Mouse (Mus musculus): ENCODE measurements around the gene Slc4a7. TPM values are rescaled to one million over a fixed set of nuclear protein-coding genes. Genes with fewer than 3 reads are reported as not detected.

Slc4a7 gene
- 108 to 114 TPM (median 113 TPM) in 4 replicates for total RNA-seq (2023; ENCODE audit: inconsistent age)

DNA sequence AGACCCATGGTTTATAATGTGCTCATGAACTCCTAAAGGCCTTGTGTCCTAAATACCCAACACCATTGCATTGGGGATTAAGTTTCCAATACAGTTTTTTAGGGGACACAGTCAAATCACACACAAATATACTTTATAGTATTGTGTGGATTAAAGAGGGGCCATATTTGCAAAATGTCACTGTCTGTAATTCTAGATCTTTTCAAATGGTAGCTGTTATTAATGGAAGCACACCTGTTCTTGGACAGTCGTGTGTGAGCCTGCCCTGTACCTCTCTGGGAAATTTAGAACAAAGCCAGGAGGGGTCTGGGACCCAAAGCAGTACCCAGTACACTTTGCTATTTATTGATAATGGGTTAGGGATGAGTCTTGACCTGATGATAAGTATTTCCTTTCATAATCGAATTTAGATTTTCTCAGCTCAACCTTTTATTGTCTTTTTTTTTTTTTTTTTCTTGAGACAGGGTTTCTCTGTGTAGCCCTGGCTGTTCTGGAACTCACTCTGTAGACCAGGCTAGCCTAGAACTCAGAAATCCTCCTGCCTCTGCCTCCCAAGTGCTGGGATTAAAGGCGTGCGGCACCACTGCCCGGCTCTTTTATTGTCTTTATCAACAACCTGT, at the start of gene Slc4a7:
Gene Slc4a7, plus strand, starts transcription at position 570 of the 620 bp plus-strand sequence.

GRCm38 (mm10) chr14:14803115-14803514, 101.0 kb downstream of the Slc4a7 start, which contains the start of gene Nek10:
Gene Nek10, plus strand, starts transcription at chr14:14803415.

Other genes with a start within 250 kb of the Slc4a7 start
- 0.10 to 0.33 TPM (median 0.15 TPM) in 4 replicates for gene Nek10, start 101.1 kb downstream of the Slc4a7 start, total RNA-seq (2023; ENCODE audit: inconsistent age)

Measured in B cell, adult (primary cell).